ENCODE assay signal across 8 mouse cellular contexts in the genomic region with DNA sequence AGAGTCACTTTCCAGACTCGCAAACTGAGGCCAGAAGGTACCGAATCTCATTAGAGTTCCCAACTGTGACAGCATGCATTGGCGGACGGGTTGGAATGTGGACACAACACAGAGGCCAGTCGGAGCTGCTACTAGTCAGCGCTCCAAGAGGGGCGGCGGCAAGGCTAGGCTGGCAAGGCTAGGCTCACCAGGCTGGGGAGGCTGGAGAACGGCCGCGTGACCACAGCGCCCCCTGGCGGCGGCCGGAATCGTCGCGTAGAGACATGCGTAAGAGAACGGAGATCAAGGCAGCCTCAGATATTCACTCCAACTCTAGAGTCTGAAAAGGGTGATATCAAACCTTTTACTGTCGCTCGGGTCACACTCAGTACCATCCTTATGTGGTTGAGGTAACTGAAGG.
DNase-seq lines count a peak whose midpoint lies in the region; ATAC-seq lines count a peak whose summit lies in the region.

No protein-coding gene starts in this region.

- intact Hi-C loops in left cerebral cortex, postnatal 25 days (cut with DNase I): loop anchor here (1.0 to 10.0 kb wide), 4 partner anchors 294 to 1541 kb away; no protein-coding TSS in a partner anchor

- H3K4me1 ChIP-seq in intestine, embryonic 15.5 days (replicated peaks): 0 out of 2 replicates have a peak, but pooled peaks cover 3% of the 10 kb centered on the region
- peaks cover 4% of the 10 kb centered on the region for H3K4me1 ChIP-seq in midbrain, embryonic 10.5 days

- peak; percentile 91 for DNase-seq in adrenal gland, postnatal 14 days
- peak; percentile 87 for DNase-seq in embryo, embryonic 9.5 days (ENCODE audit: extremely low spot score)
- peak; percentile 85 to 89 for DNase-seq in left cerebral cortex, postnatal 25 days (ENCODE audit: low spot score in 2 of 2)
- DNase-seq in midbrain, embryonic 10.5 days (ENCODE audit: low spot score): peak; percentile 85
- peak; percentile 52 for DNase-seq in skeletal muscle tissue, adult 2 months (ENCODE audit: low read depth, low spot score)

- H3K4me3 ChIP-seq in intestine, embryonic 15.5 days (replicated peaks): no peak overlapping the region
- H3K4me3 ChIP-seq in midbrain, embryonic 10.5 days: peak overlapping the region; percentile 23; the same call in 1 of the 2 replicates

- H3K27me3 ChIP-seq in intestine, embryonic 15.5 days (replicated peaks): no peaks in the 10 kb centered on the region
- peaks cover 13% of the 10 kb centered on the region for H3K27me3 ChIP-seq in midbrain, embryonic 10.5 days (ENCODE audit: low read depth, poor library complexity, severe bottlenecking)

- H3K9ac ChIP-seq in intestine, embryonic 15.5 days: no peak overlapping the region; the same call in 1 of the 2 replicates

- no peaks in the 10 kb centered on the region for H3K36me3 ChIP-seq in intestine, embryonic 15.5 days
- H3K36me3 ChIP-seq in midbrain, embryonic 10.5 days: no peaks in the 10 kb centered on the region

- 3% methylated on average over 22 of the region's 22 CpGs for WGBS in intestine, embryonic 15.5 days
- 3% methylated on average over 22 of the region's 22 CpGs for WGBS in midbrain, embryonic 10.5 days

- no peak overlapping the region for H3K27ac ChIP-seq in intestine, embryonic 15.5 days
- no peak overlapping the region for H3K27ac ChIP-seq in midbrain, embryonic 10.5 days (replicated peaks)

- no peaks in the 10 kb centered on the region for H3K9me3 ChIP-seq in intestine, embryonic 15.5 days
- H3K9me3 ChIP-seq in midbrain, embryonic 10.5 days (replicated peaks): peaks cover 12% of the 10 kb centered on the region; the same call in 1 of the 2 replicates

- peak overlapping the region; percentile 48 for H3K4me2 ChIP-seq in intestine, embryonic 15.5 days (replicated peaks)

- peak; percentile 82 for ATAC-seq in granulocyte monocyte progenitor cell, adult 5-6 weeks (replicated peaks; ENCODE audit: poor library complexity, severe bottlenecking)
- peak; percentile 92 for ATAC-seq in intestine, embryonic 15.5 days
- no peak for ATAC-seq in monocyte, adult 5-6 weeks (replicated peaks; ENCODE audit: insufficient number of reproducible peaks, low FRiP score, low TSS enrichment, poor library complexity, severe bottlenecking)
